Mouse (Mus musculus) lung, adult 2 months (tissue): ENCODE results near the gene Fam83f. TPM values are rescaled to one million over a fixed set of nuclear protein-coding genes. Genes with fewer than 3 reads are reported as not detected.

Experiments used
- DNase-seq: peaks from one replicate; pipeline ENCODE4 v3.0.0; 2022
- H3K4me1 ChIP-seq: fragments of 200-500 bp; 2 replicates; pipeline ENCODE4 v1.6.1; 2011; ENCODE audit warnings: low read length; ENCODE audit not compliant: control insufficient read depth, insufficient read depth
- H3K4me3 ChIP-seq: fragments of 200-500 bp; replicated peaks from 2 replicates; pipeline ENCODE3; 2011; ENCODE audit warnings: low read depth, mild to moderate bottlenecking, control low read depth, low read length; ENCODE audit errors: extremely low read depth
- CTCF ChIP-seq: fragments of 200-500 bp; IDR thresholded peaks from 2 replicates; pipeline ENCODE4 v1.5.1; 2011; ENCODE audit warnings: mild to moderate bottlenecking, low read length, control low read depth; ENCODE audit not compliant: insufficient read depth
- POLR2A ChIP-seq: fragments of 200-500 bp; IDR thresholded peaks from 2 replicates; pipeline ENCODE4 v1.6.1; 2011; ENCODE audit warnings: low read depth, mild to moderate bottlenecking, control low read depth, low read length, borderline replicate concordance; ENCODE audit errors: extremely low read depth
- WGBS: fragments of 180-500 bp; shearing (Covaris S2); methylation state at CpG from one replicate; pipeline ENCODE4 v1.1.7; 2018; 5-methylcytosine and 5-hydroxymethylcytosine counted together
- polyA plus RNA-seq: library from polyadenylated mRNA; depleted of rRNA; stranded (reverse); fragments of >200 nt; gene quantifications from 2 replicates; pipeline ENCODE4 v1.2.3, GENCODE M21; 2012

The Fam83f gene
- polyA plus RNA-seq, 1 experiment = 2.2 TPM

- no peak for TF ChIP-seq POLR2A
- no peak for TF ChIP-seq CTCF
- no peak for DNase-seq
- Histone ChIP-seq H3K4me3 (no peak overlapping the region), H3K4me1 (no peaks in the 10 kb centered on the region)
- 72% methylated on average over 6 of the region's 6 CpGs for WGBS
Observed at GRCm38 (mm10) chr15:80658815-80659471, 12.7 kb upstream of the Fam83f start.

GRCm38 (mm10) chr15:80660963-80661362, 10.7 kb upstream of the Fam83f start:
- H3K4me1 ChIP-seq = no peaks in the 10 kb centered on the region
- DNase-seq = no peak
- no peak for TF ChIP-seq POLR2A
- no peak for TF ChIP-seq CTCF
- no peak overlapping the region for H3K4me3 ChIP-seq
- 47% methylated on average over 4 of the region's 4 CpGs for WGBS

GRCm38 (mm10) chr15:80664444-80664843, 7.2 kb upstream of the Fam83f start:
- Histone ChIP-seq H3K4me1 (no peaks in the 10 kb centered on the region), H3K4me3 (no peak overlapping the region)
- 69% methylated on average over 4 of the region's 4 CpGs for WGBS
- no peak for TF ChIP-seq CTCF
- DNase-seq = no peak

- 82% methylated on average over 2 of the region's 2 CpGs for WGBS
- DNase-seq = no peak
- TF ChIP-seq POLR2A (no peak), CTCF (no peak)
- Histone ChIP-seq H3K4me1 (no peaks in the 10 kb centered on the region), H3K4me3 (no peak overlapping the region)
Observed at GRCm38 (mm10) chr15:80672810-80673209, 1.2 kb downstream of the Fam83f start.

GRCm38 (mm10) chr15:80673337-80674095, 1.9 kb downstream of the Fam83f start:
- DNase-seq = no peak
- 79% methylated on average over 4 of the region's 4 CpGs for WGBS
- Histone ChIP-seq H3K4me1 (no peaks in the 10 kb centered on the region), H3K4me3 (no peak overlapping the region)
- TF ChIP-seq CTCF (no peak), POLR2A (no peak)

- H3K4me1 ChIP-seq = no peaks in the 10 kb centered on the region
- DNase-seq = no peak
- TF ChIP-seq CTCF = no peak
- no peak for TF ChIP-seq POLR2A
- 73% methylated on average over 6 of the region's 6 CpGs for WGBS
- no peak overlapping the region for H3K4me3 ChIP-seq
Observed at GRCm38 (mm10) chr15:80674700-80675099, 3.1 kb downstream of the Fam83f start.

- no peak for DNase-seq
- 44% methylated on average over 8 of the region's 8 CpGs for WGBS
- TF ChIP-seq CTCF = no peak
- no peak for TF ChIP-seq POLR2A
- H3K4me1 ChIP-seq = no peaks in the 10 kb centered on the region
- no peak overlapping the region for H3K4me3 ChIP-seq
Observed at GRCm38 (mm10) chr15:80679515-80680215, 8.0 kb downstream of the Fam83f start.

- no peak overlapping the region for H3K4me3 ChIP-seq
- no peak for DNase-seq
- 47% methylated on average over 7 of the region's 7 CpGs for WGBS
Observed at GRCm38 (mm10) chr15:80680347-80681030, 8.8 kb downstream of the Fam83f start.

GRCm38 (mm10) chr15:80681466-80681881, 9.8 kb downstream of the Fam83f start:
- H3K4me3 ChIP-seq = no peak overlapping the region
- no peak for DNase-seq
- TF ChIP-seq CTCF (no peak), POLR2A (no peak)
- no peaks in the 10 kb centered on the region for H3K4me1 ChIP-seq
- WGBS = 65% methylated on average over 4 of the region's 4 CpGs

More at GRCm38 (mm10) chr15:80680347-80681030, 8.8 kb downstream of the Fam83f start:
- TF ChIP-seq CTCF (no peak), POLR2A (no peak)
- no peaks in the 10 kb centered on the region for H3K4me1 ChIP-seq

GRCm38 (mm10) chr15:80682343-80682742, 10.7 kb downstream of the Fam83f start:
- Histone ChIP-seq H3K4me3 (no peak overlapping the region), H3K4me1 (no peaks in the 10 kb centered on the region)
- no peak for DNase-seq
- 86% methylated on average over 8 of the region's 8 CpGs for WGBS
- TF ChIP-seq POLR2A (no peak), CTCF (no peak)
